Mouse (Mus musculus): ENCODE results near the gene Pnpla8. TPM values are rescaled to one million over a fixed set of nuclear protein-coding genes. Genes with fewer than 3 reads are reported as not detected.
"Not testable (repeated sequence)": the region's sequence is repeated elsewhere in the genome, so short reads cannot be mapped to it uniquely, and the experiment has no call there.

Gene Pnpla8
- 75.8 TPM for polyA plus RNA-seq (2021)

- POLR2A ChIA-PET; in situ Hi-C loops (cut with MboI; ENCODE audit: low pct_unique_long_range_greater_than_20kb); ATAC-seq; DNase-seq (ENCODE audit: low read depth, low spot score); CTCF ChIA-PET: not testable (repeated sequence)
- H3K27me3 ChIP-seq, result peaks cover 27% of the 10 kb centered on the region
Measured at GRCm38 (mm10) chr12:44221070-44221469, at the start of gene Pnpla8. Gene Pnpla8 (plus strand): TSS chr12:44221370.

DNA sequence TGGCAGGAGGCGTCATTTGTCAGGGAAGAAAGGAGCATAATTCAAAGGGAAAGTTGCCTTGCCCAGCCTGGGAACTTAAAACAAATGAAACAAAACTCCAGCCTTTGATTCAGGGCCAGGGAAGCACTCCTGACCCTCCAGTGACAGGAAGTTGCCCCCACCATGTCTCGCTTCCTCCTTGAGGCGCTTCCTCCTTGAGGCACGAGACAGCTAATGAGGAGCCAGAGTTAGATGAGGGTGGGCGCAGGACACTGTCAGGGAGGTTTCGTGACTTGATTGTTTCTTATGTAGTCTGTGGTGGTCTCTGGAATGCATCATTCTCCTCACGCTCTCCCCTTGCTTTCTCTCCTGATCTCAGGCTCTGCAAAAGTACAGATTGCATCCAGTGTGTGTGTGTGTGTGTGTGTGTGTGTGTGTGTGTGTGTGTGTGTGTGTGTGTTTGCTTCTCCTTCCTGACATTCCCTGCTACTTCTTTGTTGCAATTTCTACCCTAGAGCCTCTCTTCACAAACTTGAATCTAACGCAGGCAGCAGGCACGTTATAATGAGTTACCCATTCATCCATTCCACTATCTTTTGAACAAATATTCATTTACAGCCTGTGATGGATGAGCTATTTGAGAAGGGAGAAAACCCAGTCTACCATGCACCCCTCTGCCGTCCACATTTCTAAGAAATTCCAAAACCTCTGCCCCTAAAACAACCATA lies 44.7 kb upstream of the Pnpla8 start:
- TF ChIP-seq CTCF (IDR thresholded peaks at IDR 0.05), result no peak
- in situ Hi-C loops (cut with MboI; ENCODE audit: low pct_unique_long_range_greater_than_20kb), result no loop called here
- ATAC-seq, result no peak
- H3K27me3 ChIP-seq, result peaks cover 28% of the 10 kb centered on the region
- no peak for DNase-seq (ENCODE audit: low read depth, low spot score)
- ChIA-PET POLR2A (no interaction called here), CTCF (no interaction called here)

GRCm38 (mm10) chr12:44177038-44177355 lies 44.2 kb upstream of the Pnpla8 start:
- DNase-seq (ENCODE audit: low read depth, low spot score) (no peak), ATAC-seq (no peak)
- in situ Hi-C loops (cut with MboI; ENCODE audit: low pct_unique_long_range_greater_than_20kb), result no loop called here
- H3K27me3 ChIP-seq, result peaks cover 30% of the 10 kb centered on the region
- no peak for TF ChIP-seq CTCF (IDR thresholded peaks at IDR 0.05)
- ChIA-PET POLR2A (no interaction called here), CTCF (no interaction called here)

DNA sequence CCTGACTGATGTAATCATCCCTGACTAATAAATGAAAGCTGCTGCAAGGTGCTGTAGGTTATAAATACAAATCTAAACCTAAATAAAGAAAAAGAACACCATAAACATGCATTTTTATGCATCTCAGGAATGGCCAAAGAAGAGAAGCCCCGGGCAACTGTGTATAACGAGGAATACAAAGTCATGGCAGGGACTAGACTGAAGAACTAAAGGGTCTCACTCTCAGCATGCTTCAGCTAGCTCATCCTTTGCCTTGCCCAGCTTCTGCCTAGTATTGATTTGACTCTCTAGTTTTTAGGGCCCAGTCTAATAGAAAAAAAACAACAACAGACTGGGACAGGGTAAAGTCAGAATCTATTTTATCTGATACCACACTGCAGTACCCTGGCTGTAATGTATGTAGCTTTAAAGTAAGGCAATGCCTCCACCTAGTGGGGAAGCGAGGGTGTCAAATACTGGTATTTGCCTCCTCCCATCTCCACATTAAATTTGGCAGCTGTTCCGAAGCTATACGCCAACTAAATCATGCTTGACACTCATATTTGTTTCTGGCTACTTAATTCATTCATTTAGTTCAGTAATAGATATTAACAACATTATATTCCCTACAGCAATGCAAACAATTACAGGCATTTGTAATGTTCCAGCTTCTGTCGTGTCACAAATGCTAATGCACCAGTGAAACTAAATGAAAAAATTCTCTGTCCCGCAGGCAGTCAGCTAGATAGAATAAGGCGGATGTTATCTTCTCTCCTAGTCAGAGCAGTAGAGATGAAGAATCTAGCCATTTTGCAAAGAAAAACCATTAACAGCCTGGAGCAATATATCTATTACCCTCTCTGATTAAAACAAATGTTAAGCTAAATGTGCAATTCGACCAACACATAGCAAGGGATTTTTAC lies 39.8 kb upstream of the Pnpla8 start:
- ChIA-PET CTCF (interaction anchor here (0.7 to 4.1 kb wide), 5 partner anchors 8 to 26 kb away, joined by 3 to 14 read pairs (median 3); no protein-coding TSS in a partner anchor), POLR2A (no interaction called here)
- in situ Hi-C loops (cut with MboI; ENCODE audit: low pct_unique_long_range_greater_than_20kb), result no loop called here
- no peak for DNase-seq (ENCODE audit: low read depth, low spot score)
- peak; percentile 66 for ATAC-seq
- H3K27me3 ChIP-seq, result peaks cover 28% of the 10 kb centered on the region
- peak; percentile 67 for TF ChIP-seq CTCF (IDR thresholded peaks at IDR 0.05)

DNA sequence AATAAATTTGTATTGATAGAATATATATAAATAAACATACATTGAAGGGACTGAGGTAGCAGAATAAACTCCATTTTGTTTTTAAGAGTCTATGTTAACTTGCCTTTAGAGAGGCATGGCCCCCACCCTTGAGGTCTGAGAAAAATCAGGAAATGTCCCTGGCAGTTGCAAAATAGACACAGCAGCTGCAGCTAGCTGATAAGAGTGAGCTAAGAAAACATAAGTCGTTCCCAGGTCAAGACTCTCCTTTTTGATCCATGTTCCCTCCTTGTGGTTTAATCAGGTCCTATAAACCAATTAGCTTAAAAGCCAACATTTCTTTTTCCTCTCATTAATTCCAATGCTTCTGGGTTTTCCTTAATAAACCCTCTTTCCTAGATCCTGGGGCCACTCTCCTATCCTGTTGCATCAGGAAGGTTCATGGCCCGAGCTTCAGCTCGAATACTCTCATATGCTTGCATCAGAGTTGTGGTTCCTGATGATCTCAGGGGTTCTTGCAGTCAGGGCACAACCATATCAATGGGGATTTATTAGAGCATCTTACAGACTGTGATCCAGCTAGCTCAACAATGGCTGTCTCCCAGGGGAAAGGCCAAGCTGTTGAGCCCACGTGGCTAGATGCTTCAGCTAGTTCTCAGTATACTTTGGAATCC lies 23.2 kb upstream of the Pnpla8 start:
- ATAC-seq, result no peak
- no peak for TF ChIP-seq CTCF (IDR thresholded peaks at IDR 0.05)
- no peak for DNase-seq (ENCODE audit: low read depth, low spot score)
- peaks cover 26% of the 10 kb centered on the region for H3K27me3 ChIP-seq
- in situ Hi-C loops (cut with MboI; ENCODE audit: low pct_unique_long_range_greater_than_20kb), result no loop called here
- CTCF ChIA-PET, result interaction anchor here (1.3 kb wide), 1 partner anchor 17 kb away, joined by 3 read pairs; no protein-coding TSS in a partner anchor
- POLR2A ChIA-PET, result no interaction called here

DNA sequence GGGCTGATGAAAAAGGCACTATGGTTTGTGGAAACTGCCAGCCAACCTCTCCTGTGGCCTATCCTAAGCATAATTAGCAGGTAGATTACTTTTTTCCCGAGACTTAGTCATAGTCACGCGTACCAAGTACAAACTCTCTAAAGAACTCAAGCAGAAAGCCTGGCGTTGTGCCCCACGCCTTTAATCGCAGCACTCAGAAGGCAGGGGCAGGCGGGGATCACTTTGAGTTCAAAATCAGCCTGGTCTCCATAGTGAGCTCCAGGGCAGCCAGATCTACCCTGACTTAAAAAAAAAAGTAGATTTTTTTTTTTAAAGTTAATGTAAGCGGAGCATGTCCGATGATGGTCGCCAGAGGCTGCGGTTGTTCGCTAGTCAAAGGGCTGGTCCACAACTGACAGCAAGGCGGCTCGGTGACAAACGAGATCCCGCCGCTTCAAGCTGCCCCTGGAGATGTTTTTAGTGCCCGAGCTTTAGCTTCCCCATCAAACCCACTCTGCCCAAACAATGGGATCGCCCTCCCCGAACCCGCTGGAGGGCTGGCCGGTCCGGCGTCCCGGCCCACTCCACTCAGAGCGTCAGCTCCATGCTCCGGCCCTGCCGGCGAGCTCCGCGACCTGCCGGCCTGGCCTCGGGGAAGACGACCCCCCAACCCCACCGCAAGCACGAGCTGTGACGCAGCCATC lies 11.9 kb upstream of the Pnpla8 start:
- ChIA-PET POLR2A (interaction anchor here (1.4 kb wide), 1 partner anchor 59 kb away, joined by 5 read pairs; no protein-coding TSS in a partner anchor), CTCF (interaction anchor here (1.3 kb wide), 1 partner anchor 45 kb away, joined by 4 read pairs; no protein-coding TSS in a partner anchor)
- in situ Hi-C loops (cut with MboI; ENCODE audit: low pct_unique_long_range_greater_than_20kb), result loop anchor here (5.0 kb wide), 1 partner anchor 63 kb away; no protein-coding TSS in a partner anchor
- TF ChIP-seq CTCF (IDR thresholded peaks at IDR 0.05), result no peak
- DNase-seq (ENCODE audit: low read depth, low spot score) (peak; percentile 47), ATAC-seq (peak; percentile 37)
- H3K27me3 ChIP-seq, result peaks cover 11% of the 10 kb centered on the region

DNA sequence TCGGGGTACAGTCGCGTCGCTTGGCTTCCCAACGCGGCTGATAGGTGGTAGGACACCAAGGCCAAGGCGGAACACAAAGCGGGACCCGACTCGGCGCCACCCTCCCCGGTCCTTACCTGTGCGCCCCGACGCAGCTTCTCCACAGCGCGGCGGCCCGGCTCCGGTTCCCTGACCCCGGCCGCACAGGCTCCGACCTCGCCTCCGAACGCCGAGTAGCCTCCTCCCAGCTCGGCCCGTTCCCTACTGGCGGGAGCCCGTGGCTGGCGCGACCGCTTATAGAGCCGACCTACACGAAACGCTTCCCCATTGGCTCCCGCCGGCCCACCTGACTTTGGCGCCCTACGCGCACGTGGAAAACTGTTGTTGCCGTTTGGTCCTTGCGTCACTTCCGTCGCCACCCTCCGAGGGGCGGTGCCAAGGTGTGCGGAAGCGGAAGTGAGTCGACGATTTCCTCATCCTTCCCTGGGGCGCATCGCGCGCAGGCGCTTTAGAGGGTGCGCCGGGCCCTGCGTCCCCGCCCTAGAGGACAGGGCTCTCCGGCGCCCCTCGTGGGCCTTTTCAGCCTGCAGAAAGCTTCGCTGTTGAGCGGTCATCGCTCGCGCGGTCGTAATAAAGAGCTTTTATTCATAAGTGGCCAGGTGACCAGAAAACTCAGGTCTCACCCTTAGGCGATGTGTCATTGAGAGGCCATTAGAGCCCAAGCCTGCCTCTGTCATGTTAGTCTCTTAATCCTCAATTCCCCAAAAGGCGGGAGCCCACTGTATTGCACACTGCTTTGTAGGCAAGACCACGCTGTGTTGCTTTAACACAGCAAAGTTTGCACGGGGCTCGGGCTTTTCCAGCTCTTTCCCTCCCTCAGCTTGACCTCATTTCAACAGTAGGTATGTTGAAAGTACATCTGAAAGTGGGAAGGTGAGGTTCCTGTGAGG lies 11.1 kb upstream of the Pnpla8 start, which contains the start of gene Dnajb9:
Gene Dnajb9 (minus strand): TSS at position 503 of the 929 bp plus-strand sequence.
- DNase-seq (ENCODE audit: low read depth, low spot score) (peak; percentile 95), ATAC-seq (peak; percentile 99)
- ChIA-PET POLR2A (interaction anchor here (1.4 kb wide), 1 partner anchor 59 kb away, joined by 5 read pairs; no protein-coding TSS in a partner anchor), CTCF (interaction anchor here (1.3 kb wide), 1 partner anchor 44 kb away, joined by 4 read pairs; no protein-coding TSS in a partner anchor)
- in situ Hi-C loops (cut with MboI; ENCODE audit: low pct_unique_long_range_greater_than_20kb), result loop anchor here (5.0 kb wide), 1 partner anchor 62 kb away; no protein-coding TSS in a partner anchor
- H3K27me3 ChIP-seq, result peaks cover 19% of the 10 kb centered on the region
- TF ChIP-seq CTCF (IDR thresholded peaks at IDR 0.05), result peak; percentile 91

- no peak for TF ChIP-seq CTCF (IDR thresholded peaks at IDR 0.05)
- ATAC-seq, result no peak
- H3K27me3 ChIP-seq, result peaks cover 32% of the 10 kb centered on the region
- DNase-seq (ENCODE audit: low read depth, low spot score), result no peak
- POLR2A ChIA-PET, result no interaction called here
- CTCF ChIA-PET, result no interaction called here
- in situ Hi-C loops (cut with MboI; ENCODE audit: low pct_unique_long_range_greater_than_20kb), result no loop called here
Measured at GRCm38 (mm10) chr12:44211555-44211954, 9.6 kb upstream of the Pnpla8 start.

DNA sequence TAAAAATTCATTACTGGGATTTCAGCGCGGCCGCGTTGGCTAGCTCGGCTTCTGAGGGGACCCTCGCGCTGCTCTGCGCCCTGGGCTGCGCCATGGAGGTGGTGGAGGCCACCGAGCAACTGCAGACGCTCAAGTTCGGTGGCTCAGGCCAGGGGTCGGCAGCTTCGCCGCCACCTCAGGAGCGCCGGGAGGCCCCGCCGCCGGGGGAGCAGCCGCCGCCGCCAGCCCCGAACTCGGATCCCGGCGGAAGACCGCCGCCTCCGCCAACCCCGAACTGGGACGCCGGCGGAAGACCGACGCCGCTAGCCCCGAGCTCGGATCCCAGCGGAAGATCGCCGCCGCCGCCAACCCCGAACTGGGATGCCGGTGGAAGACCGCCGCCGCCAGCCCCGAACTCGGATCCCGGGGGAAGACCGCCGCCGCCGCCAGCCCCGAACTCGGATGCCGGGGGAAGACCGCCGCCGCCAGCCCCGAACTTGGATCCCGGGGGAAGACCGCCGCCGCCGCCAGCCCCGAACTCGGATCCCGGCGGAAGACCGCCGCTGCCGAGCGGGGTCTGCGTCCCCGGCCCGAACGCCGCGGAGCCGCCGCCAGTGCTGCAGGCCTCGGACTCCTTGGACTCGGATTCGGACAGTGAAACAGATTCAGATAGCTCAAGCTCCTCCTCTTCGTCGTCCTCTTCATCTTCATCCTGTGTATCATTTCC lies 634 bp downstream of the Pnpla8 start:
- ChIA-PET POLR2A (no interaction called here), CTCF (no interaction called here)
- no peak for DNase-seq (ENCODE audit: low read depth, low spot score)
- in situ Hi-C loops (cut with MboI; ENCODE audit: low pct_unique_long_range_greater_than_20kb), result no loop called here
- ATAC-seq, result no peak
- no peak for TF ChIP-seq CTCF (IDR thresholded peaks at IDR 0.05)
- peaks cover 25% of the 10 kb centered on the region for H3K27me3 ChIP-seq

Data from Patski (cell line).